Mouse (Mus musculus): ENCODE data around the gene Esr1.
"Not testable (repeated sequence)": the region's sequence is repeated elsewhere in the genome, so short reads cannot be mapped to it uniquely, and the experiment has no call there.

The Esr1 gene

GRCm38 (mm10) chr10:4694336-4694865, 83.0 kb downstream of the Esr1 start:
- DNase-seq (ENCODE audit: low spot score in 2 of 2): no peak

DNA sequence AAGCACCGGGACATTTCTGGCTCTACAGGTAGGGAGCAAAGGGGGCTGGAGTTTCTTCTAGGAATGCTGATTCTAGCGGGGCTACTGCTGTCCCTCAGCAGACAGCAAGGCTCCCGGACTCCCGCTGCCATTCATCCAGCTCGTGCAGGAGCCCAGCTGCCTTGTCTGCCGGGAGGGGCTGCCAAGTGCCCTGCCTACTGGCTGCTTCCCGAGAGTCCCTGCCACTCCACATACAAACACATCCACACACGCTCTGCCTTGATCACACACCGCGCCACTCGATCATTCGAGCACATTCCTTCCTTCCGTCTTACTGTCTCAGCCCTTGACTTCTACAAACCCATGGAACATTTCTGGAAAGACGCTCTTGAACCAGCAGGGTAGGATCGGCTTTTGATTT, 98.5 kb downstream of the Esr1 start:
- DNase-seq (ENCODE audit: low spot score in 2 of 2): peak in 1 of 2 experiments; percentile 44

GRCm38 (mm10) chr10:4711434-4711833, 100.0 kb downstream of the Esr1 start:
- no peak for DNase-seq (ENCODE audit: low spot score in 2 of 2)

DNA sequence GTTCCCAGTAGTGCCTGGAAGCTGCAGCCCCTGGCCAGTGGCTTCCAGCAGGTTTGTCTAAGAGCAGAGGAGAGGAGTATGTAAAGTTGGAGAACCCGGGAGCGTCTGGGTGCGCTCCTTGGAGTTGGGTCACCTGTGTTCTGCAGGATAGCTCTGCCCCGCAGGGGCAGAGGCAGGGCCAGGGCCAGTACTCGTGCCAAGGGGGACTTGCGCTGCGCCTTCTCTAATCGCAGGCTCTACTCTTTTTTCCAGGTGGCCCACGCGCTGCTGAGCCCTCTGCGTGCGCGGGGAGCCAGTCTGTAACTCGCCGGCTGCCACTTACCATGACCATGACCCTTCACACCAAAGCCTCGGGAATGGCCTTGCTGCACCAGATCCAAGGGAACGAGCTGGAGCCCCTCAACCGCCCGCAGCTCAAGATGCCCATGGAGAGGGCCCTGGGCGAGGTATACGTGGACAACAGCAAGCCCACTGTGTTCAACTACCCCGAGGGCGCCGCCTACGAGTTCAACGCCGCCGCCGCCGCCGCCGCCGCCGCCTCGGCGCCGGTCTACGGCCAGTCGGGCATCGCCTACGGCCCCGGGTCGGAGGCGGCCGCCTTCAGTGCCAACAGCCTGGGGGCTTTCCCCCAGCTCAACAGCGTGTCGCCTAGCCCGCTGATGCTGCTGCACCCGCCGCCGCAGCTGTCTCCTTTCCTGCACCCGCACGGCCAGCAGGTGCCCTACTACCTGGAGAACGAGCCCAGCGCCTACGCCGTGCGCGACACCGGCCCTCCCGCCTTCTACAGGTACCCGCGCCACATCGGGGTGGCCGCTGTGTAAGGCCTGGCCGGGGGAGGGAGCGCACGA, 100.9 kb downstream of the Esr1 start:
- DNase-seq (ENCODE audit: low spot score in 2 of 2): peak in 1 of 2 experiments; percentile 9

DNA sequence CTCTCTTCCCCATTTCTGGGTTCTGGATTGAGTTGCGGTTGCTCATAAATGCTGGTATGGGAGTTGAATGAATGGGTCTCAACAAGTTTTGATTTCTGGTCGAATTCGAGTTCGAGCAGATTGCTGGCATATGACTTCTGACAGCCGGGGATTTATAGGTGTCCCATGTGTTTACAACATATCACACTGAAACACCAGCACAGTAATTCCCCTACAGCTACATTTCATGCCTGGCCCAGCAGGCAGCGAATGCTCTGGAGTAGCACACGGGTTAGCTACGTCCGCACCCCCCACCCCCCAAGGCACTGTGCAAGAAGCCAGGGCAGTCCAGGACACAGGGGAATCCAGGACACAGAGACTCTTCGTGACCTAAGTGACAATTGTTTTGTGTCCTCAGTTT, 102.0 kb downstream of the Esr1 start:
- DNase-seq (ENCODE audit: low spot score in 2 of 2): no peak

DNA sequence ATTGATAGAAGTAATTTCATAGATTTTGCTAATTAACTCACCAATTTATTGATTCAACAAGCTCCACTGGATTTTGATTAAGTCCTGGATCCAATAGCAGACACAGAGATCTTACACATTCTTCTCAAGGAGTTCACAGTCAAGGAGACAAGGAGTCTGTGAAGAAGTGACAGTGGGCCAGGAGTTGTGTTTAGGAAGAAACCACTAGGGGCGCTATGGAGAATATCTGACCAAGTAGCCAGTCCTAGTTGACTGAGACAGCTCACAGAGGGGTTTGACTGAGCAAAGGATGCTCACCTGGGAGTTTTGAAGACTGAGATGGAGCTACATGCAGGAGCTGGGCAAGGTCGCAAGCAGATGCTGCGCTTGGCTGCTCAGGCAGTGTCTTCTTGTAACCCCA, 113.5 kb downstream of the Esr1 start:
- peak in 1 of 2 experiments; percentile 10 for DNase-seq (ENCODE audit: low spot score in 2 of 2)

GRCm38 (mm10) chr10:4726141-4726540, 114.7 kb downstream of the Esr1 start:
- DNase-seq (ENCODE audit: low spot score in 2 of 2): no peak

GRCm38 (mm10) chr10:4732328-4732727, 120.9 kb downstream of the Esr1 start:
- no peak for DNase-seq (ENCODE audit: low spot score in 2 of 2)

GRCm38 (mm10) chr10:4733987-4734386, 122.6 kb downstream of the Esr1 start:
- no peak for DNase-seq (ENCODE audit: low spot score in 2 of 2)

GRCm38 (mm10) chr10:4734942-4735341, 123.5 kb downstream of the Esr1 start:
- no peak for DNase-seq (ENCODE audit: low spot score in 2 of 2)

DNA sequence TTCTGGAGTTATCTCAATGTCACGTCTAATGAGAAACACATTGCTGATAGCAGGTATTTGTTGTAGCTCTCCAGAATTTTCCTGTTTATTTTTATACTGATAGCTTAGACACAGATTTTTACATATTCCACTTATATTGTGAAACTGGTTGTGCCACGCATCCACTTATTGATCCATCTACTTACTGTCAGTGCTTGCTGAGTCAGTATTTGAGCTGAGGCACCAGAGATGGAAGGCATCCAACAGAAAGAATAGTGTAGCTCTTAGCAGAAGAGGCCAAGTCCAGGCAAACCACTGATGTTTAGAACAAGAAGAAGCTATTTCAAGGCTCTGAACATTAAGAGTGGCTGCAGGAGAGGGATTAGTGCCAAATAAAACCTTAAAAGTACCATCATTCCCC, 126.9 kb downstream of the Esr1 start:
- DNase-seq (ENCODE audit: low spot score in 2 of 2): no peak

- DNase-seq (ENCODE audit: low spot score in 2 of 2): not testable (repeated sequence)
Observed at GRCm38 (mm10) chr10:4751091-4751490, 139.7 kb downstream of the Esr1 start.

- DNase-seq (ENCODE audit: low spot score in 2 of 2): no peak
Observed at GRCm38 (mm10) chr10:4752977-4753376, 141.6 kb downstream of the Esr1 start.

DNA sequence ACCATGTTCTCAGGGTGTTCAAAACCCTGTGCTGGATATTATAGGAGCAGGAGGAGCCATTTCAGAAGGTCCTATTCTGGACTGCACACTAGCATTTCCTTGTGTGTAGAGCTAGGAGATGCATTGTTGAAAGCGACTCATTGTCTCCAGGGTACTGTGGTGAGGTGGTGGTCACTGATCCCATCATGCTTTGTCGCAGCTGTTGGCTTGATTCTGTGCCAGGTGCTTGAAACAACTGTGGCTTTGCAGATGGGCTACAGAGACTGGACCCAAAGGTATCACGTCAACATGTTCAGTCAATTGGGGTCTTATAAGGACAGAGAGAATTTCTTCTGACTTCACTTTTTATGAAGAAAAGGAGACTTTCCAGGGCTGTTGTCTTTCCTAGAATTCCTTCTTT, 164.1 kb downstream of the Esr1 start:
- peak in 1 of 2 experiments; percentile 8 for DNase-seq (ENCODE audit: low spot score in 2 of 2)

DNA sequence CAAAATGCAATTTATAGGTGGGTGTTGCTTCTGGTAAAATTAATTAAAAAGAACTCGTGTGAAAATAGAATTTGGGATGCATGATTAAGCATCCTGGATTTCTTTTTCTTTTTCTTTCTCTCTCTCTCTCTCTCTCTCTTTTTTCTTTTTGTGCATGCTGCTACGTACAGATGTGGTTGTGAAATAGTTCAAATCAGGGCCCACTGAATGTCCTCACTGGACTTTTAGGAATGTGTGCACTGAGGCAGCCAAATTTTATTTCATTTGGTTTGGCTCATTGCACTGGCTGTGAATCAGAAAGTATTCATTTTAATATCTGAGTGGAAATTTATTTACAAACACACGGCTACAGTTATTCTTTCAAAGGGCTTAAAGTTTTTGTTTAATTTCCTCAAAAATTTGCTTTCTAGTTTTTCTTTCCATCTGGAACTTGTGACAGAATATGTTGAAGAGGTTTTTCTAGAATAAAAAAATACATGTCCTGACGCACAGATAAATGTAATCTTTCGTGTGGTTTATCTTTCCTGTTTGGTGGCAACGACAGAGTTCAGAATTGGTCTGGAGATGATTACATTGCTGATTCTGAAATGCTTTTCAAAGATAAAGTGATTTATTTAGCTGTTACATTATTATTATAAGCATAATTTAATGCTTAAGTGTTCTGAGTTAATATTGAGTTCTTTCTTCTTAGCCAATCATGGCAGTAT, 164.8 kb downstream of the Esr1 start:
- no peak for DNase-seq (ENCODE audit: low spot score in 2 of 2)

GRCm38 (mm10) chr10:4776714-4777090, 165.3 kb downstream of the Esr1 start:
- DNase-seq (ENCODE audit: low spot score in 2 of 2): no peak

- no peak for DNase-seq (ENCODE audit: low spot score in 2 of 2)
Observed at GRCm38 (mm10) chr10:4777996-4778395, 166.6 kb downstream of the Esr1 start.

DNA sequence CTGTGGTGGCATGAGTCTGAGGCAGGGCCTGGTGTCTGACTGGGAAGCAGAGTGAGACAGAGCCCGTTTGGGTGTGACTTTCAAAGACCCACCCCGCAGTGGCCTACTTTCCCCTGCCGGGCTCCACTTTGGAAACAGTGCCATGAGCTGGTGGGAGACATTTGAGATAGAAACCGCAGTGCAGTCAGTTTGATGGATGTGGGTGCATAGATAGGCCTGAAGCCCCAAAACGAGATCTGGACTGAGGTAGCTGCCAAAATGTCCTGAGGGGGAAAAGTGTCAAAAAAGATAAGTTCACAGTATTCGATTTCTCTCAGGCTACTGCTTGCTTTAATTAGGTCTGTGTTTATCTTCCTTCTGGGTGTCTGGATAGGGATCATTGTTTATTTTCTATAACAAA, 169.5 kb downstream of the Esr1 start:
- no peak for DNase-seq (ENCODE audit: low spot score in 2 of 2)

DNA sequence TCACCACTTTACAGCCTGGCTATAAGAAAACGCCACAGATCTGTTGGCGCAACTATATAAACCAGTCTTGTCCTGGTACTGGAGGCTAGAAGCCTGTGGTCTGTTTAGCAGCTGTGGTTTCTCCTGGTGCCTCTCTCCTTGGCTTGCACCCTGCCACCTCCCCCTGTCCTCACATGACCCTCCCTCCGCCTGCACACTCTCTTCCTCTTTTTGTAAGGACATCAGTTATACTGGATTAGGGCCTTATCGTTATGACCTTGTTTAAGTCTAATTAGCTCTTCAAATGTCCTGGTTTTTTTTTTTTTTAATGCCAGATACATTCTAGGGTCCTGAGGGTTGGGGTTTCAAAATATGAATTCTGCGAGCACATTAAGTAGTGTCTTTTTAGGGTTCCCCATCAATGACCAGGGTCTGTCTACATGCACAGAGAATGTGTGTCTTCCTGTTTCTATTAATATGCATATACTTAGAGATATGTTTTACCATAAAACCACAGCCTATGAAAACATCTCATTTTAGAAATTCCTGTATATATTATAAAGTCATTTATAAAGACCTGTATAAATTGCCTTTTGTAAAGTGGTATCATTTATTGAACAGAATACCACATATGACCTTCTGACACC, 175.7 kb downstream of the Esr1 start:
- no peak for DNase-seq (ENCODE audit: low spot score in 2 of 2)

DNA sequence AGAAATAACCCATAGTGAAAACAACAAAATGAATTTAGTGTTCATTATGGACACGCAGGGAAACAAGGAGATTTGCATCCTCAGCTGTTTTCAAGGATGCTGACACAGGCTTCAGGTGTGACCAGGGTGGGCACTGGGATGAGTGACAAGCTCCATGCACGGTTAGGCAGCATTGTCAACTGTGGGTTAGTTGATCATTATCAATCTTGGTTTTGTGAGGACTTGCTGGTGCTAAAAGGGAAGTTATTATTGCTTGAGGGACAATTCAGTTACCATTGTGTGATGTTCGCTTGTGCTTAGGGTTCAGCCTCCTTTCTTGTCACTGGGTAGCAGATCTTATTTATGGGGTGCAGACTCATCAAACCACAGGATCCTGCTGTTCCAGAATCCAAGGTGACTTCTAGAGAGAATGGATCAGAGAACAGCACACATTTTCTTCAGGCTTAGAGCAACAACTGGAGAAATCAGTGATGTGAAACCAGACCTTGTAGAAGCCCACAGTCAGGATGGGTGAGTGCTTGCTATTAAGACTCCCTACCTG, 186.9 kb downstream of the Esr1 start:
- no peak for DNase-seq (ENCODE audit: low spot score in 2 of 2)

- DNase-seq (ENCODE audit: low spot score in 2 of 2): no peak
Observed at GRCm38 (mm10) chr10:4824366-4824765, 213.0 kb downstream of the Esr1 start.

- no peak for DNase-seq (ENCODE audit: low spot score in 2 of 2)
Observed at GRCm38 (mm10) chr10:4830592-4830991, 219.2 kb downstream of the Esr1 start.
